Mouse (Mus musculus): ENCODE measurements around the gene Dnajc17. TPM values are rescaled to one million over a fixed set of nuclear protein-coding genes. Genes with fewer than 3 reads are reported as not detected.

Gene Dnajc17
- total RNA-seq, 1 experiment: 11.7 TPM

DNA sequence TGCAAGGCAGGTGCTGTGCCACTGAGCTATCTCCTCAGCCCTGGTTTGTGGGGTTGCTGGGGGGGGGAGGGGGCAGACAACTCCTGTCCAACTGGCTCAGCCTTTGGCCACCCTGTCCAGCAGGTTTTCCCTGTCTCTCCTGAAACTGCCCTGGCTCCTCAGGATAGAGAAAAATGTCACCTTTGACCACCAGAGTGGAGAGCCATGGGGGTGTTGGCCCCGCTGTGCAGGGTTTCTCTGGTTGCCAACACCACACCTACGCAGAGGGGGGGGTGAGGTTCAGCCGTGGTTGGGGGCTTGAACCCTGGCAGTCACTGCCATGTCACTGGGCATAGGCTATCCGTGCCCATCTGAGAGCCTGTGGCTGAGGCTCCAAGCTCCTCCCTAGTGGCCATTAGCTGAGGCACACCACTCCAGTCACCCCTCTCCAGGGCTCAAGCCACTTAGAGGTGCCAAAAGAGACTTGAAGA lies 41.0 kb upstream of the Dnajc17 start:
- Histone ChIP-seq H3K4me1 (ENCODE audit: control insufficient read depth in 2 of 2, insufficient read depth in 2 of 2, low read length in 2 of 2, poor library complexity in 1 of 2) (peaks cover 0 to 13% of the 10 kb centered on the region in 2 experiments; a peak in 1 of 4 replicates), H3K4me3 (ENCODE audit: insufficient read depth in 1 of 2, low read depth in 1 of 2, low read length in 2 of 2, poor library complexity in 1 of 2, severe bottlenecking in 1 of 2) (no peak overlapping the region), H3K36me3 (ENCODE audit: control insufficient read depth, insufficient read depth, low read length, poor library complexity, severe bottlenecking) (peaks cover 39% of the 10 kb centered on the region), H3K9ac (ENCODE audit: insufficient read depth, low read depth, low read length, poor library complexity, severe bottlenecking) (no peak overlapping the region), H3K27ac (ENCODE audit: insufficient read depth, low read depth, low read length, poor library complexity, severe bottlenecking) (no peak overlapping the region), H3K9me3 (ENCODE audit: control insufficient read depth, insufficient read depth, low read depth, low read length) (no peaks in the 10 kb centered on the region)
- in situ Hi-C loops (cut with MboI; ENCODE audit: low sequenced_read_pairs in 2 of 2, unreplicated experiment in 2 of 2): no loop called here
- DNase-seq (ENCODE audit: low read depth, low spot score): no peak
- TF ChIP-seq ZNF384 (IDR thresholded peaks at IDR 0.05; ENCODE audit: low read depth, low read length) (no peak), HCFC1 (IDR thresholded peaks at IDR 0.05; ENCODE audit: borderline replicate concordance, insufficient read depth, low read length) (no peak), CHD2 (IDR thresholded peaks at IDR 0.05; ENCODE audit: low read depth, low read length) (no peak), MAFK (IDR thresholded peaks at IDR 0.05; ENCODE audit: insufficient read depth, low read depth, low read length) (no peak), ZC3H11A (IDR thresholded peaks at IDR 0.05; ENCODE audit: borderline replicate concordance, low read depth, low read length) (no peak)

DNA sequence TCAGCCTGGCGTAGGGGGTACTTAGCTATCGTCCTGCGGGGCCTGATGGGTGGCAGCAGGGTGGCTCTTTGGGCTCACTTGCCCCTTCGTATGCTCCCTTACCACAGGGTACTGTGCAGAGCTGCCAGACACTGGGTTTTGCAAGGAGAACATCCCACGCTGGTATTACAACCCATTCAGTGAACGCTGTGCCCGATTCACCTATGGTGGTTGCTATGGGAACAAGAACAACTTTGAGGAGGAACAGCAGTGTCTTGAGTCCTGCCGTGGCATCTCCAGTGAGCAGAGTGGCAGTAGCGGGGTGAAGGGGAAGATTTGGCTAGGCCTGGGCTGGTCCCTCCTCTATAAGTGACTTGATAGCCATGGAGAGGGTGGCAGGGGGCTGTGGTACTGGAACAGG lies 39.3 kb upstream of the Dnajc17 start:
- no peak overlapping the region for H3K9ac ChIP-seq (ENCODE audit: insufficient read depth, low read depth, low read length, poor library complexity, severe bottlenecking)
- H3K27ac ChIP-seq (ENCODE audit: insufficient read depth, low read depth, low read length, poor library complexity, severe bottlenecking): no peak overlapping the region
- no peak overlapping the region for H3K4me3 ChIP-seq (ENCODE audit: insufficient read depth in 1 of 2, low read depth in 1 of 2, low read length in 2 of 2, poor library complexity in 1 of 2, severe bottlenecking in 1 of 2)
- TF ChIP-seq MAFK (IDR thresholded peaks at IDR 0.05; ENCODE audit: insufficient read depth, low read depth, low read length) (no peak), CHD2 (IDR thresholded peaks at IDR 0.05; ENCODE audit: low read depth, low read length) (no peak), ZC3H11A (IDR thresholded peaks at IDR 0.05; ENCODE audit: borderline replicate concordance, low read depth, low read length) (no peak), HCFC1 (IDR thresholded peaks at IDR 0.05; ENCODE audit: borderline replicate concordance, insufficient read depth, low read length) (no peak), ZNF384 (IDR thresholded peaks at IDR 0.05; ENCODE audit: low read depth, low read length) (no peak)
- H3K36me3 ChIP-seq (ENCODE audit: control insufficient read depth, insufficient read depth, low read length, poor library complexity, severe bottlenecking): peaks cover 42% of the 10 kb centered on the region
- no peaks in the 10 kb centered on the region for H3K9me3 ChIP-seq (ENCODE audit: control insufficient read depth, insufficient read depth, low read depth, low read length)
- no peak for DNase-seq (ENCODE audit: low read depth, low spot score)
- H3K4me1 ChIP-seq (ENCODE audit: control insufficient read depth in 2 of 2, insufficient read depth in 2 of 2, low read length in 2 of 2, poor library complexity in 1 of 2): peaks cover 0 to 13% of the 10 kb centered on the region in 2 experiments; a peak in 1 of 4 replicates
- in situ Hi-C loops (cut with MboI; ENCODE audit: low sequenced_read_pairs in 2 of 2, unreplicated experiment in 2 of 2): no loop called here

DNA sequence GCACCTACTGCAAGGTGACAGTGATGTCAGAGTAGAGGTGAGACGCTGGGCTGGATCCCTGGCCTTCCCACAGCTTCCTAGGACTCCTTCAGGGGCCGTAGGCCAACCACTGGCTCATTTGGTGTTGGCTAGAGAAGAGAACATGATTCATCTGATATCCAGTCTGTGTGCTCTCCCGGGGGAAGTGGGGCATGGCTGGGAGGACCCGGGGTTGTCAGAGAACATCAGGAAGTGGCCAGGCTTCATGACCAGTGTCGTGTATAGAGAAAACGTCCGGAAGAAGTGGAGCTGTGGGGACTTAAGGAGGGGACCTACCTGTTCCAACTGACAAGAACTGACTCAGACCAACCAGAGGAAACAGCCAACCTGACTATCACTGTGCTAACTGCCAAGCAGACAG lies 36.7 kb upstream of the Dnajc17 start:
- DNase-seq (ENCODE audit: low read depth, low spot score): no peak
- Histone ChIP-seq H3K27ac (ENCODE audit: insufficient read depth, low read depth, low read length, poor library complexity, severe bottlenecking) (no peak overlapping the region), H3K9ac (ENCODE audit: insufficient read depth, low read depth, low read length, poor library complexity, severe bottlenecking) (no peak overlapping the region), H3K4me1 (ENCODE audit: control insufficient read depth in 2 of 2, insufficient read depth in 2 of 2, low read length in 2 of 2, poor library complexity in 1 of 2) (peaks cover 5 to 20% of the 10 kb centered on the region in 2 experiments; a peak in 1 of 4 replicates), H3K36me3 (ENCODE audit: control insufficient read depth, insufficient read depth, low read length, poor library complexity, severe bottlenecking) (peaks cover 49% of the 10 kb centered on the region), H3K9me3 (ENCODE audit: control insufficient read depth, insufficient read depth, low read depth, low read length) (no peaks in the 10 kb centered on the region), H3K4me3 (ENCODE audit: insufficient read depth in 1 of 2, low read depth in 1 of 2, low read length in 2 of 2, poor library complexity in 1 of 2, severe bottlenecking in 1 of 2) (no peak overlapping the region)
- TF ChIP-seq ZNF384 (IDR thresholded peaks at IDR 0.05; ENCODE audit: low read depth, low read length): no peak
- TF ChIP-seq ZC3H11A (IDR thresholded peaks at IDR 0.05; ENCODE audit: borderline replicate concordance, low read depth, low read length): no peak
- TF ChIP-seq CHD2 (IDR thresholded peaks at IDR 0.05; ENCODE audit: low read depth, low read length): no peak
- no peak for TF ChIP-seq MAFK (IDR thresholded peaks at IDR 0.05; ENCODE audit: insufficient read depth, low read depth, low read length)
- in situ Hi-C loops (cut with MboI; ENCODE audit: low sequenced_read_pairs in 2 of 2, unreplicated experiment in 2 of 2): no loop called here

DNA sequence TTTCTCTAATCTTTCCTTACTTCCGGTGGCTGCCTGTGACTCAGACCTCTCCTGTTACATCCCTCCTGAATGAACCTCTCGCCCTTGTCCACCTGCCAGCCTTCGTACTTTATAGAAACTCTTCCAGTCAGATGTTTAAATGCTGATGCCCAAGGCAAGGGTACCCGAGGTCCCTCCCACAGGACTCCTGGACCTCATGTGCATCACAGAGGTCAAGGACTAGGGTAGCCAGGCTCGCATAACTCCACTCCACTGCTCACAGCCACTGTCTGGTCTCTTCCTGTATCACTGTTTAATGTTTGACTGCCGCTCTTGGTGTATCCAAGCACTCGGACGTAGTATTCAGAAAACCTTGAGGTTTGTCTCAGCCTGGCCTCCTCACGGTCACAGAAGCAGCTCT lies 34.0 kb upstream of the Dnajc17 start:
- in situ Hi-C loops (cut with MboI; ENCODE audit: low sequenced_read_pairs in 2 of 2, unreplicated experiment in 2 of 2): no loop called here
- H3K9me3 ChIP-seq (ENCODE audit: control insufficient read depth, insufficient read depth, low read depth, low read length): no peaks in the 10 kb centered on the region
- no peak overlapping the region for H3K4me3 ChIP-seq (ENCODE audit: insufficient read depth in 1 of 2, low read depth in 1 of 2, low read length in 2 of 2, poor library complexity in 1 of 2, severe bottlenecking in 1 of 2)
- no peak for DNase-seq (ENCODE audit: low read depth, low spot score)
- peaks cover 5 to 23% of the 10 kb centered on the region in 2 experiments; a peak in 2 of 4 replicates for H3K4me1 ChIP-seq (ENCODE audit: control insufficient read depth in 2 of 2, insufficient read depth in 2 of 2, low read length in 2 of 2, poor library complexity in 1 of 2)
- H3K36me3 ChIP-seq (ENCODE audit: control insufficient read depth, insufficient read depth, low read length, poor library complexity, severe bottlenecking): peaks cover 36% of the 10 kb centered on the region
- H3K27ac ChIP-seq (ENCODE audit: insufficient read depth, low read depth, low read length, poor library complexity, severe bottlenecking): no peak overlapping the region
- H3K9ac ChIP-seq (ENCODE audit: insufficient read depth, low read depth, low read length, poor library complexity, severe bottlenecking): no peak overlapping the region
- no peak for TF ChIP-seq ZNF384 (IDR thresholded peaks at IDR 0.05; ENCODE audit: low read depth, low read length)
- TF ChIP-seq HCFC1 (IDR thresholded peaks at IDR 0.05; ENCODE audit: borderline replicate concordance, insufficient read depth, low read length): no peak
- TF ChIP-seq ZC3H11A (IDR thresholded peaks at IDR 0.05; ENCODE audit: borderline replicate concordance, low read depth, low read length): no peak
- TF ChIP-seq CHD2 (IDR thresholded peaks at IDR 0.05; ENCODE audit: low read depth, low read length): no peak
- TF ChIP-seq MAFK (IDR thresholded peaks at IDR 0.05; ENCODE audit: insufficient read depth, low read depth, low read length): no peak

DNA sequence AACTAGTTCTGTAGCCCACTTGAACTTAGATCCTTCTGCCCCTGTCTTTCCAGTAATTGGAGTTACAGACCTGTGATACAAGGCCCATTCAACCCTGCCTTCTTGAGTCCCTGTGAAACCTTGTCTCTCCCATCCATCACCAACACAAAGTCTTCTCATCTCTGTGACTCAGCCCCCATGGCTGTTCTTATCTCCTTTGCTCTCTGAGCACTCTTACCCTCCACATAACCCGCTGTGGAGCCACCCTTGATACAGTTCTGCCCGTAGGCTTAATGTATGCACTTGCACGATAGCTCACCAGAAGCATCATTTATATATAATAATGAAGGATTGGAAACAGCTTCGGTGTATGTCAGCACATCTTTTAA lies 32.2 kb upstream of the Dnajc17 start:
- no peak for DNase-seq (ENCODE audit: low read depth, low spot score)
- Histone ChIP-seq H3K4me1 (ENCODE audit: control insufficient read depth in 2 of 2, insufficient read depth in 2 of 2, low read length in 2 of 2, poor library complexity in 1 of 2) (peaks cover 7 to 23% of the 10 kb centered on the region in 2 experiments; a peak in 3 of 4 replicates), H3K36me3 (ENCODE audit: control insufficient read depth, insufficient read depth, low read length, poor library complexity, severe bottlenecking) (peaks cover 26% of the 10 kb centered on the region), H3K9ac (ENCODE audit: insufficient read depth, low read depth, low read length, poor library complexity, severe bottlenecking) (no peak overlapping the region), H3K4me3 (ENCODE audit: insufficient read depth in 1 of 2, low read depth in 1 of 2, low read length in 2 of 2, poor library complexity in 1 of 2, severe bottlenecking in 1 of 2) (no peak overlapping the region), H3K9me3 (ENCODE audit: control insufficient read depth, insufficient read depth, low read depth, low read length) (no peaks in the 10 kb centered on the region), H3K27ac (ENCODE audit: insufficient read depth, low read depth, low read length, poor library complexity, severe bottlenecking) (no peak overlapping the region)
- no peak for TF ChIP-seq MAFK (IDR thresholded peaks at IDR 0.05; ENCODE audit: insufficient read depth, low read depth, low read length)
- no peak for TF ChIP-seq ZC3H11A (IDR thresholded peaks at IDR 0.05; ENCODE audit: borderline replicate concordance, low read depth, low read length)
- no peak for TF ChIP-seq ZNF384 (IDR thresholded peaks at IDR 0.05; ENCODE audit: low read depth, low read length)
- no peak for TF ChIP-seq CHD2 (IDR thresholded peaks at IDR 0.05; ENCODE audit: low read depth, low read length)
- TF ChIP-seq HCFC1 (IDR thresholded peaks at IDR 0.05; ENCODE audit: borderline replicate concordance, insufficient read depth, low read length): no peak
- in situ Hi-C loops (cut with MboI; ENCODE audit: low sequenced_read_pairs in 2 of 2, unreplicated experiment in 2 of 2): no loop called here

Data from ES-E14 (cell line).